Mouse (Mus musculus) cortical plate, adult 2 months (tissue): ENCODE results near the gene Polrmt. TPM values are rescaled to one million over a fixed set of nuclear protein-coding genes. Genes with fewer than 3 reads are reported as not detected.
A peak's percentile ranks its signal among the peaks of the same experiment; 100 is the strongest.

Experiments used
- H3K27ac ChIP-seq: fragments of 200-500 bp; 2 replicates; pipeline ENCODE4 v1.5.1; 2012; ENCODE audit warnings: low read length, control low read depth, inconsistent platforms; ENCODE audit not compliant: insufficient read depth
- H3K4me1 ChIP-seq: fragments of 200-500 bp; 2 replicates; pipeline ENCODE4 v1.6.1; 2011; ENCODE audit warnings: low read length; ENCODE audit not compliant: control insufficient read depth, insufficient read depth
- H3K4me3 ChIP-seq: fragments of 200-500 bp; 2 replicates; pipeline ENCODE4 v1.5.1; 2011; ENCODE audit warnings: mild to moderate bottlenecking, low read length, control low read depth; ENCODE audit not compliant: insufficient read depth
- CTCF ChIP-seq: fragments of 200-500 bp; IDR thresholded peaks from 2 replicates; pipeline ENCODE4 v1.5.1; 2011; ENCODE audit warnings: mild to moderate bottlenecking, control low read depth, low read length; ENCODE audit not compliant: insufficient read depth; ENCODE audit errors: extremely low read depth
- POLR2A ChIP-seq: fragments of 200-500 bp; IDR thresholded peaks from 2 replicates; pipeline ENCODE4 v1.6.1; 2011; ENCODE audit warnings: mild to moderate bottlenecking, low read length, control low read depth; ENCODE audit not compliant: insufficient read depth; ENCODE audit errors: extremely low read depth
- polyA plus RNA-seq: library from polyadenylated mRNA; depleted of rRNA; stranded (reverse); fragments of >200 nt; gene quantifications from 2 replicates; pipeline ENCODE4 v1.2.3, GENCODE M21; 2012

Gene Polrmt
- polyA plus RNA-seq, 1 experiment: 51.6 TPM

DNA sequence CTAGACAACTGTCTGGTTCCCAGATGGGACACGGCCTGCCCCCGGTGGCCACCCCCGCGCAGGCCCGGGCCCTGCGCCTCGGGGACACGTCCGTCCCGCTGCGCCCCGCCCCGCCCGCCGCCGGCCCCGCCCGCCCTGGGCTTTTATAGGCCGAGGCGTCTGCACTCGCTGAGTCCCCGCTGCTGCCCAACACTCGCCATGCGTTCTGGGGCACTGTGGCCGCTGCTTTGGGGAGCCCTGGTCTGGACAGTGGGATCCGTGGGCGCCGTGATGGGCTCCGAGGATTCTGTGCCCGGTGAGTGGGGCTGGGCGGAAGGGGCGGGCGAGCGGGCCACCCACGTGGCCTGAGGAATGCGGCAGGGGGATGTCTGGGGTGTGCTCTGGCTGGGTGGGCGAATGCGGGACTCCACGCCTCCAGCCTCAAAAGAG, 30.7 kb upstream of the Polrmt start, which contains the start of gene Fstl3:
Gene Fstl3, plus strand, starts transcription at position 170 of the 429 bp plus-strand sequence.
- H3K27ac ChIP-seq: no peak within 1 kb of the TSS
- H3K4me1 ChIP-seq: peaks cover 2% of the 10 kb centered on the region; the same call in 1 of the 2 replicates
- no peak within 1 kb of the TSS; the same call in 1 of the 2 replicates for H3K4me3 ChIP-seq
- TF ChIP-seq CTCF: no peak
- TF ChIP-seq POLR2A: no peak

- H3K4me1 ChIP-seq: peaks cover 1% of the 10 kb centered on the region; the same call in 1 of the 2 replicates
- no peak overlapping the region for H3K27ac ChIP-seq
- 0 out of 2 replicates have a peak, but pooled peaks have one; percentile 8 for TF ChIP-seq CTCF
- no peak for TF ChIP-seq POLR2A
- H3K4me3 ChIP-seq: no peak overlapping the region
Measured at GRCm38 (mm10) chr10:79774486-79775279, 28.3 kb upstream of the Polrmt start.

DNA sequence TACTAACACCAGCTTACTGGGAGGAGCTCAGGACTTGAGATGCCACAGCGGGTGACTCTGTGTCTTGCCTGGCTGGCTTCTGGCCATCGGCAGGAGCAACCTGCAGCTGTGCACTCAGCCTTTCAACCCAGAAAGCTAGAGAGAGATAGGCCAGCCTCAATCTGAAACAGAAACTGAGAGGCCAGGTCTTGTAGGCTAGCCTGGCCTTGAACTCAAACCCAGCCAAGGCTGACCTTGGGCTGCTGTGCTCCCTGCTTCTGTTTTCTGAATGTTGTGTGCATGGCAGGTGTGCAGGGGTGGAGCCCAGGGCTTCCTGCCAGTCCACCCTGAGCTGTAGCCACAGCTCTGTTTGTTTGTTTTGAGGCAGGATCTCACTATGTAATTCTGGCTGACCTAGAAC, 26.8 kb upstream of the Polrmt start:
- TF ChIP-seq POLR2A (no peak), CTCF (no peak)
- H3K4me3 ChIP-seq: no peak overlapping the region
- no peaks in the 10 kb centered on the region for H3K4me1 ChIP-seq
- H3K27ac ChIP-seq: no peak overlapping the region

- TF ChIP-seq CTCF (no peak), POLR2A (no peak)
- no peaks in the 10 kb centered on the region for H3K4me1 ChIP-seq
- no peak overlapping the region for H3K4me3 ChIP-seq
- H3K27ac ChIP-seq: no peak overlapping the region
Measured at GRCm38 (mm10) chr10:79772320-79772719, 25.9 kb upstream of the Polrmt start.

DNA sequence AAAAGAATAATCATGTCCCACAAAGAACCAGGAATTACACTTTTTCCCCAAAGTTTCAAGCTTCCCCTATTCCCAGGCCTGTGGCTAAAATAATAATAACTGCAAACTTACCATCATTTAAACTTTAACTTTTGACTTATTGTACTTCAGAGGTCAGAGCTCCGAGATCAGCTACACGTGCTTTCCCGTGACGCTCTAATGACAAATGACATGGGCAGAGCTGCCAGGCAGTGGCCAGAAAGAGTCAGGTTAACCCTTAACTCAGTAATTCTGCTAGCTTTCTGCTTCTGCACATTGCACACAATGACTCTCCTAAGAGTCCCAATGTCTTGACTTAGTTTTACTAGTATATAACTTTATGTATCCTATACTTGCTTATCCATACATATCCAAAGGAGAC, 22.9 kb upstream of the Polrmt start:
- Histone ChIP-seq H3K4me3 (no peak overlapping the region), H3K27ac (no peak overlapping the region), H3K4me1 (peaks cover 4% of the 10 kb centered on the region; the same call in 1 of the 2 replicates)
- TF ChIP-seq POLR2A (no peak), CTCF (no peak)

DNA sequence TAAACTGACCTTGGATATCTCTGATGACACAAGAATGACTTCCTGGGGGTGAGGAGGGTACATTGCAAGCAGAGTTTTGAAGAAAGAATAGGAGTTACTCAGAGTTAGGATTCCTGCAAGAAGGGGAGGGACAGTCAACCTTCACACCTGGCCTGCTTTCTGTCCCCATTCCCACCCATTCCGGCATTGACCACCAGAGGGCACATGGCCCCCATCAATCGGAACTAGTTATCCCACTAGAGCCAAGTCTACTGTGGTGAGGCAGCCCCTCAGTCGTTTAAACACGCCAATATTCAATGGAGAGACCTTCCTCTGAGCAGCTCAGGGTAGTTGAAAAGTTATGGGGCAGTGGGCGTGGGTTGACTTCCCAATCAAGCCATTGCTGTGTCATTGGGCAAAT, 22.0 kb upstream of the Polrmt start:
- H3K27ac ChIP-seq: peak overlapping the region; percentile 6; the same call in 1 of the 2 replicates
- H3K4me3 ChIP-seq: peak overlapping the region; percentile 87
- TF ChIP-seq POLR2A: no peak
- TF ChIP-seq CTCF: peak; percentile 91
- peaks cover 7% of the 10 kb centered on the region; the same call in 1 of the 2 replicates for H3K4me1 ChIP-seq

- Histone ChIP-seq H3K4me1 (peaks cover 9% of the 10 kb centered on the region; the same call in 1 of the 2 replicates), H3K4me3 (peak overlapping the region; percentile 87), H3K27ac (peak overlapping the region; percentile 52)
- TF ChIP-seq CTCF (no peak), POLR2A (peak; percentile 84; the same call in 1 of the 2 replicates)
Measured at GRCm38 (mm10) chr10:79767372-79768244, 21.2 kb upstream of the Polrmt start.

GRCm38 (mm10) chr10:79766508-79767325, 20.3 kb upstream of the Polrmt start, which contains the start of gene Rnf126:
Gene Rnf126 (minus strand): TSS chr10:79766952.
- no peak for TF ChIP-seq POLR2A
- TF ChIP-seq CTCF: no peak
- Histone ChIP-seq H3K4me3 (peak within 1 kb of the TSS; percentile 87), H3K27ac (peak within 1 kb of the TSS; percentile 79), H3K4me1 (peaks cover 9% of the 10 kb centered on the region; the same call in 1 of the 2 replicates)
